Mouse (Mus musculus) hindbrain, embryonic 11.5 days (tissue): ENCODE data around the gene Cwf19l2. TPM values are rescaled to one million over a fixed set of nuclear protein-coding genes. Genes with fewer than 3 reads are reported as not detected.

Source experiments
- polyA plus RNA-seq: library from polyadenylated mRNA; unstranded; fragments of >200 nt; fragmentation: Nextera tagmentation; extraction: Ambion mirVana; gene quantifications from 2 replicates; pipeline ENCODE4 v1.2.1, GENCODE M21; 2014

Gene Cwf19l2
- polyA plus RNA-seq, 1 experiment from 2014 or later, result 21.0 TPM

Other genes with a start within 250 kb of the Cwf19l2 start
- 39.1 and 43.6 TPM in 2 replicates for gene Alkbh8, start 68.5 kb upstream of the Cwf19l2 start, polyA plus RNA-seq
- 3.3 and 6.3 TPM in 2 replicates for gene Gucy1a2, start 129.2 kb downstream of the Cwf19l2 start, polyA plus RNA-seq